Mouse (Mus musculus) T-helper 2 cell (primary cell): Measurements from ENCODE around the gene Olfr547.

ENCODE experiments used
- in situ Hi-C: fragments of 300-600 bp; cut with MboI, MseI; formaldehyde crosslinking; loops from one replicate; pipeline ENCODE4 v1.15.1; 2025; ENCODE audit warnings: high pct_unique_total_duplicates

The Olfr547 gene

DNA sequence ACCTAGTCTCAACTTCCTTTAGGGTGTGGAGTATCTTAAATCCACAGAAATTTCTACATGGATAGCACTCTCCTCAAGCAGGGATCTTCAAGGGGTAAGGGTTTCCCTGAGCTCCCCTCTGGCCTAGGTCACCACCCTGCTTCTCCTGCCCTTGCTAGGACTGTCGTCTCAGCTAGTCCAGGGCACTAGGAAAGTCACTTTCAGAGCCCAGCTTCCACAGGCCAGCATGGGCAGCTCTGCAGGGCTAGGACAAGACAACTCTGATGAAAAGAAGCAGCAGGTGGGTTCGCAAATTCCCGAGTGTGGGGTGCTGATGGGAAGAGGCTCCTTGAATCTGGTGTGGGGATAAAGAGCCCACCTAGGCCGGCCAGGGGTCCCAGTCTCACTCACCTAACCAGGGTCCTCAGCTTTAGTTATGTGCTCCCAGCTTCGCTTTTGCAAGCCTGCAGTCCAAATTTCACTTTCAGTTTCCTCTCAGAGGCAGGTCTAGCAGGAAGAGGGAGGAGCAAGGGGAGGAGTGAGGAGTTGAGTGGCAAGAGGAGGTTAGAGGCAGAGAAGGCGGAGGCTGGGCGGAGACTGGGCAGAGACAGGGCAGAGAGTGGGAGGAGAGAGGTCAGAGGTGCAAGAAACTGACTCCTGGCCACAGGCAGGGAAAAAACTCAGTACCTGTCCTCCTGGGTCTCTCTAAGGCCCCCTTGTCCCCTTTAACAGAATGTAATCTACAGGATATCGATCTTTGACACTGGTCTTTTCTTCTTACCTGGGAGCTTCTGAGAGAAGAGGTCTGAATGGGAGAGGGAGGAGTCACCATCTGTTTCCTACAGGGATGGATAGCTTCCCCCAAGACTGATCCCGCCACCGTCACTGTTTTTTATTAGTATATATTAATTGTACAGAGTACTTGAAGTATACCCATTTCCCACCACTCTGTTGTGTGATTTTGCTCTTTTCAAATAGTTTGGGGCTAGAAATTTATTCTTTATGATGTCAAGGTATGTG lies 30.7 kb downstream of the Olfr547 start, which contains the start of gene Trim21:
Gene Trim21, minus strand, starts transcription at position 488 of the 999 bp plus-strand sequence.
- in situ Hi-C loops: loop anchor here (5.0 kb wide), 1 partner anchor 43 kb away; no protein-coding TSS in a partner anchor

- in situ Hi-C loops: loop anchor here (5.0 kb wide), 1 partner anchor 44 kb away; no protein-coding TSS in a partner anchor
Observed at GRCm38 (mm10) chr7:102566219-102566618, 31.7 kb downstream of the Olfr547 start.

- in situ Hi-C loops: no loop called here
Observed at GRCm38 (mm10) chr7:102571142-102571541, 36.6 kb downstream of the Olfr547 start, which contains the start of gene Olfr550. Gene Olfr550 (plus strand): TSS chr7:102571442.

DNA sequence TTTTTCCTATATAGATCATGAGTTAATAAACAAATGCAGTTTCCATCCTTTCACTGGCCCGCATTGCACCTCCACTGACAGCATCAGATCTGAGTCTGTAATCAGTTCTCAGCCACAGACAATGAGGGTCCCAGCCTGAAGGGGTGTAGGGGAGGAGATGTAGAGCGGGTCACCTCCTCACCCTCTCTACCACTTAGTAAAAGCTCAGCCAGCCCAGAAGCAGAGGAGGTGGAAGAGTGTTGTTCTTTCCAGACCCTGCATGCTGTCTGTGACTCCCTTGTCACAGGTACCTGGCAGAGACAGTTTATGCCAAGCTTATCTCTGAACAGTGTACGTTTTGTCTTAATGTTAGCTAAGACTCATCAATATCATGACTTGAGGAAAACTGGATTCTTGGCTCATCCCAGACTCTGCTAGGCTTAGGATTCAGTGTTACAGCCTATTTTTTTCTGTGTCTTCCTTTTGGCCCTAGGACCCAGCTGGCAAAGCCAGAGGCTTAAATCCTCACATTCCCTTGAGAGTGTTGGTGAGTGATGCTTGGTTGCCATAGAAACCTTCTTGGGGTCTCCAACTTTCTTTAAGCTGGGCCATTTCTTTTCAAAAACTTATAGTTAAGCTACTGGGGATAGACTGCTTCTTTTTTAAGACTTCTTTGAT lies 38.8 kb downstream of the Olfr547 start:
- in situ Hi-C loops: no loop called here

DNA sequence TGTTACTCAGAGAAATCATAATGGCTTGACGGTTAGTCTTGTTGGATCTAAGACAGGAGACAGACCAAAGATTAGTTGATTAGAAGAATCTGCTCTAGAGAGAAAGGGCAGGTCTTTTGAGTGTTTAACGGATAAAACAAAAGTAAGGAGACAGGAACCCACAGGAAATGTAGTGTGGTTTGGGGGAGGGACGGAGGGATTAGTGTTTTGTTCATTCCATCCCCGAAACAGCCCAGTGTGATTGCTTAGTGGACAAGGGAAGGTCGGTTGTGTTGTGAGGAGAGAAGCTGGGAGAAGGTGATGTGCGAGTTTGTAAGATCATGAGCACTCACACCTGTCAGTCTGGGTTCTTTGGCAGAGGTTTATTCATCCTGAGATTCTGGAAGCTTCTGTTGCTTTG lies 41.4 kb downstream of the Olfr547 start:
- in situ Hi-C loops: no loop called here
